Mouse (Mus musculus) layer of hippocampus, postnatal 36 days (tissue): ENCODE results near the gene Hydin. TPM values are rescaled to one million over a fixed set of nuclear protein-coding genes. Genes with fewer than 3 reads are reported as not detected.
"Not testable (repeated sequence)": the region's sequence is repeated elsewhere in the genome, so short reads cannot be mapped to it uniquely, and the experiment has no call there.

Experiments used
- DNase-seq, 2 experiments: peaks; one replicate each; pipeline ENCODE4 v3.0.0; 2022
- total RNA-seq, 2 experiments: library from RNA; stranded (reverse); gene quantifications; 2 replicates each; pipeline ENCODE4 v1.2.3; 2021

Gene Hydin
- total RNA-seq, 2 experiments from 2014 or later: 0.37 to 0.43 TPM

- DNase-seq: no peak
Measured at GRCm38 (mm10) chr8:110339447-110339846, 72.7 kb downstream of the Hydin start.

- no peak for DNase-seq
Measured at GRCm38 (mm10) chr8:110340090-110340703, 73.4 kb downstream of the Hydin start.

GRCm38 (mm10) chr8:110345697-110346394 lies 79.1 kb downstream of the Hydin start:
- DNase-seq: no peak

- DNase-seq: no peak
Measured at GRCm38 (mm10) chr8:110346915-110347314, 80.1 kb downstream of the Hydin start.

GRCm38 (mm10) chr8:110350725-110351124 lies 83.9 kb downstream of the Hydin start:
- no peak for DNase-seq

GRCm38 (mm10) chr8:110351909-110352308 lies 85.1 kb downstream of the Hydin start:
- no peak for DNase-seq

GRCm38 (mm10) chr8:110362975-110363374 lies 96.2 kb downstream of the Hydin start:
- DNase-seq: no peak

- no peak for DNase-seq
Measured at GRCm38 (mm10) chr8:110372836-110373235, 106.1 kb downstream of the Hydin start.

GRCm38 (mm10) chr8:110373695-110374094 lies 106.9 kb downstream of the Hydin start:
- no peak for DNase-seq

- DNase-seq: no peak
Measured at GRCm38 (mm10) chr8:110382751-110383150, 116.0 kb downstream of the Hydin start.

GRCm38 (mm10) chr8:110384632-110385031 lies 117.9 kb downstream of the Hydin start:
- DNase-seq: not testable (repeated sequence)

- DNase-seq: no peak
Measured at GRCm38 (mm10) chr8:110395656-110396055, 128.9 kb downstream of the Hydin start.

- no peak for DNase-seq
Measured at GRCm38 (mm10) chr8:110400536-110400935, 133.8 kb downstream of the Hydin start.

GRCm38 (mm10) chr8:110402311-110402710 lies 135.5 kb downstream of the Hydin start:
- DNase-seq: no peak

- DNase-seq: no peak
Measured at GRCm38 (mm10) chr8:110404516-110404915, 137.7 kb downstream of the Hydin start.

GRCm38 (mm10) chr8:110415121-110415520 lies 148.3 kb downstream of the Hydin start:
- no peak for DNase-seq

- no peak for DNase-seq
Measured at GRCm38 (mm10) chr8:110416931-110417330, 150.2 kb downstream of the Hydin start.

- no peak for DNase-seq
Measured at GRCm38 (mm10) chr8:110417801-110418200, 151.0 kb downstream of the Hydin start.

- DNase-seq: no peak
Measured at GRCm38 (mm10) chr8:110419711-110420110, 152.9 kb downstream of the Hydin start.

GRCm38 (mm10) chr8:110420221-110420620 lies 153.4 kb downstream of the Hydin start:
- no peak for DNase-seq

GRCm38 (mm10) chr8:110424146-110424545 lies 157.4 kb downstream of the Hydin start:
- DNase-seq: no peak

GRCm38 (mm10) chr8:110431340-110431739 lies 164.6 kb downstream of the Hydin start:
- DNase-seq: no peak

- DNase-seq: no peak
Measured at GRCm38 (mm10) chr8:110440528-110440927, 173.8 kb downstream of the Hydin start.

GRCm38 (mm10) chr8:110444276-110444675 lies 177.5 kb downstream of the Hydin start:
- no peak for DNase-seq
